Mouse (Mus musculus) adrenal gland (tissue): Measurements from ENCODE around the gene Snw1.
"Not testable (repeated sequence)": the region's sequence is repeated elsewhere in the genome, so short reads cannot be mapped to it uniquely, and the experiment has no call there.

Source experiments
- intact Hi-C: fragments of 180-260 bp; cut with DNase I; formaldehyde crosslinking; loops from one replicate; pipeline ENCODE4 v1.15.1; 2025
- long read RNA-seq, 2 experiments: library from polyadenylated mRNA; unstranded; transcript quantifications; one replicate each; pipeline ENCODE4 v2.0.0; 2020; ENCODE audit warnings: borderline replicate concordance in 1 of 2; ENCODE audit not compliant: insufficient replicate concordance in 1 of 2

Snw1 gene
- long read RNA-seq, experiment 1, full-length matches to known transcripts, result 31 of 81 reads
- long read RNA-seq, experiment 1, partial matches to known transcripts, result 45 of 81 reads
- long read RNA-seq, experiment 1, other reads (novel, unspliced or antisense), result 5 of 81 reads
- long read RNA-seq, experiment 2, full-length matches to known transcripts, result 51 of 140 reads
- long read RNA-seq, experiment 2, partial matches to known transcripts, result 88 of 140 reads
- long read RNA-seq, experiment 2, other reads (novel, unspliced or antisense), result 1 of 140 reads

GRCm38 (mm10) chr12:87471964-87472786 is at the start of gene Snw1:
Gene Snw1, minus strand, starts transcription at chr12:87472274.
- intact Hi-C loops, result loop anchor here (10.0 kb wide), 1 partner anchor 893 kb away; the partner anchor contains the start of gene Adck1

GRCm38 (mm10) chr12:87519616-87520015 is 47.5 kb upstream of the Snw1 start:
- intact Hi-C loops, result not testable (repeated sequence)

GRCm38 (mm10) chr12:87514016-87514415 is 41.9 kb upstream of the Snw1 start, which contains the start of gene Gm8300:
Gene Gm8300, plus strand, starts transcription at chr12:87514316.
- intact Hi-C loops, result not testable (repeated sequence)

- intact Hi-C loops, result not testable (repeated sequence)
Measured at GRCm38 (mm10) chr12:87494421-87494820, 22.3 kb upstream of the Snw1 start, which contains the start of gene Gm5788. Gene Gm5788, plus strand, starts transcription at chr12:87494721.

- intact Hi-C loops, result not testable (repeated sequence)
Measured at GRCm38 (mm10) chr12:87488683-87489082, 16.6 kb upstream of the Snw1 start.

GRCm38 (mm10) chr12:87482482-87482881 is 10.4 kb upstream of the Snw1 start:
- intact Hi-C loops, result loop anchor here (5.0 kb wide), 1 partner anchor 305 kb away; no protein-coding TSS in a partner anchor

- intact Hi-C loops, result loop anchor here (10.0 kb wide), 1 partner anchor 890 kb away; the partner anchor contains the start of gene Adck1
Measured at GRCm38 (mm10) chr12:87474756-87475155, 2.7 kb upstream of the Snw1 start.

GRCm38 (mm10) chr12:87471421-87471963 is 582 bp downstream of the Snw1 start:
- intact Hi-C loops, result loop anchor here (10.0 kb wide), 1 partner anchor 893 kb away; the partner anchor contains the start of gene Adck1

GRCm38 (mm10) chr12:87470263-87471136 is 1.6 kb downstream of the Snw1 start:
- intact Hi-C loops, result loop anchor here (10.0 kb wide), 1 partner anchor 894 kb away; the partner anchor contains the start of gene Adck1

- intact Hi-C loops, result no loop called here
Measured at GRCm38 (mm10) chr12:87464678-87465297, 7.3 kb downstream of the Snw1 start.

- intact Hi-C loops, result no loop called here
Measured at GRCm38 (mm10) chr12:87449456-87449855, 22.6 kb downstream of the Snw1 start.

- intact Hi-C loops, result no loop called here
Measured at GRCm38 (mm10) chr12:87444211-87444610, 27.9 kb downstream of the Snw1 start.

GRCm38 (mm10) chr12:87443700-87444122 is 28.4 kb downstream of the Snw1 start, which contains the start of the genes Slirp and Alkbh1:
Gene Slirp, plus strand, starts transcription at chr12:87443896.
Gene Alkbh1, minus strand, starts transcription at chr12:87444017.
- intact Hi-C loops, result no loop called here

- intact Hi-C loops, result no loop called here
Measured at GRCm38 (mm10) chr12:87443115-87443699, 28.9 kb downstream of the Snw1 start.

- intact Hi-C loops, result no loop called here
Measured at GRCm38 (mm10) chr12:87442177-87443114, 29.6 kb downstream of the Snw1 start.

GRCm38 (mm10) chr12:87428885-87429284 is 43.2 kb downstream of the Snw1 start:
- intact Hi-C loops, result no loop called here

- intact Hi-C loops, result no loop called here
Measured at GRCm38 (mm10) chr12:87428295-87428694, 43.8 kb downstream of the Snw1 start.

- intact Hi-C loops, result no loop called here
Measured at GRCm38 (mm10) chr12:87426354-87427031, 45.6 kb downstream of the Snw1 start.
